Mouse (Mus musculus) CH12.LX (cell line): ENCODE data around the gene Fam20c. TPM values are rescaled to one million over a fixed set of nuclear protein-coding genes. Genes with fewer than 3 reads are reported as not detected.

Experiments
- DNase-seq: peaks from one replicate; pipeline ENCODE4 v3.0.0-alpha.2; 2013; ENCODE audit errors: extremely low read depth
- H3K27ac ChIP-seq: 2 replicates; pipeline ENCODE4 v1.5.1; 2012; ENCODE audit warnings: low read depth, mild to moderate bottlenecking, control low read depth, moderate library complexity; ENCODE audit not compliant: insufficient read depth
- H3K27me3 ChIP-seq: replicated peaks from 2 replicates; pipeline ENCODE3; 2012; ENCODE audit warnings: inconsistent platforms
- H3K36me3 ChIP-seq, 2 experiments: replicated peaks in 1 of 2; 2 replicates each; pipeline versions ENCODE3 to v1.6.1; 2012; ENCODE audit warnings: inconsistent platforms in 1 of 2, low read length in 1 of 2, mild to moderate bottlenecking in 1 of 2, mixed read lengths in 1 of 2, moderate library complexity in 1 of 2; ENCODE audit not compliant: control insufficient read depth in 1 of 2, insufficient read depth in 1 of 2
- H3K4me1 ChIP-seq, 2 experiments: 2 replicates each; pipeline ENCODE4 v1.6.1; 2012; ENCODE audit warnings: inconsistent platforms in 1 of 2, moderate library complexity in 1 of 2; ENCODE audit not compliant: insufficient read depth in 2 of 2, control insufficient read depth in 1 of 2
- H3K4me2 ChIP-seq: 2 replicates; pipeline ENCODE4 v1.6.1; 2012; ENCODE audit warnings: low read depth, mild to moderate bottlenecking, control low read depth; ENCODE audit not compliant: poor library complexity, insufficient read depth, severe bottlenecking
- H3K4me3 ChIP-seq, 3 experiments: fragments of 150-350 bp in 1 of 3; sonication (generic) in 1 of 3; replicated peaks in 1 of 3; 2 replicates each; pipeline versions ENCODE3 to v1.5.1; 2011 to 2012; ENCODE audit warnings: low read depth in 2 of 3, low read length in 2 of 3, mild to moderate bottlenecking in 2 of 3, moderate library complexity in 2 of 3, control low read depth in 1 of 3, improper control_type of control experiment in 1 of 3, inconsistent platforms in 1 of 3, mixed read lengths in 1 of 3; ENCODE audit not compliant: poor library complexity in 1 of 3
- H3K79me2 ChIP-seq: replicated peaks from 2 replicates; pipeline ENCODE4 v1.6.1; 2012; ENCODE audit warnings: mild to moderate bottlenecking, moderate library complexity; ENCODE audit not compliant: control insufficient read depth, poor library complexity, insufficient read depth, severe bottlenecking; ENCODE audit errors: extremely low read depth
- H3K9ac ChIP-seq: 2 replicates; pipeline ENCODE4 v1.6.1; 2012; ENCODE audit warnings: low read depth, mild to moderate bottlenecking, control low read depth, moderate library complexity; ENCODE audit not compliant: insufficient read depth
- H3K9me3 ChIP-seq: replicated peaks from 2 replicates; pipeline ENCODE3; 2012; ENCODE audit warnings: low read length, inconsistent platforms, mixed read lengths
- BHLHE40 ChIP-seq: IDR thresholded peaks from 2 replicates; pipeline ENCODE4 v1.6.1; 2011; ENCODE audit warnings: mild to moderate bottlenecking, low read depth, low read length, improper control_type of control experiment
- CHD1 ChIP-seq: IDR thresholded peaks from 2 replicates; pipeline ENCODE4 v1.6.1; 2012; ENCODE audit warnings: low read depth, low read length, improper control_type of control experiment, inconsistent platforms
- CHD2 ChIP-seq: IDR thresholded peaks from 2 replicates; pipeline ENCODE4 v1.6.1; 2011; ENCODE audit warnings: low read length, improper control_type of control experiment
- CTCF ChIP-seq, 2 experiments: IDR thresholded peaks in 1 of 2; conservative IDR thresholded peaks in 1 of 2; 2 replicates each; pipeline ENCODE4 v1.5.1; 2011 to 2012; ENCODE audit warnings: low read depth in 2 of 2, low read length in 2 of 2, improper control_type of control experiment in 1 of 2, inconsistent platforms in 1 of 2, mild to moderate bottlenecking in 1 of 2, moderate library complexity in 1 of 2
- E2F4 ChIP-seq: IDR thresholded peaks from 2 replicates; pipeline ENCODE4 v1.6.1; 2011; ENCODE audit warnings: low read depth, low read length, improper control_type of control experiment; ENCODE audit not compliant: insufficient replicate concordance
- ETS1 ChIP-seq: conservative IDR thresholded peaks from 2 replicates; pipeline ENCODE4 v1.6.1; 2012; ENCODE audit warnings: low read depth, mild to moderate bottlenecking, inconsistent platforms, low read length, improper control_type of control experiment, moderate library complexity
- GABPA ChIP-seq: IDR thresholded peaks from 2 replicates; pipeline ENCODE4 v1.6.1; 2012; ENCODE audit warnings: low read depth, low read length, improper control_type of control experiment, inconsistent platforms; ENCODE audit not compliant: insufficient replicate concordance
- HCFC1 ChIP-seq: IDR thresholded peaks from 2 replicates; pipeline ENCODE4 v1.6.1; 2012; ENCODE audit warnings: low read depth, mild to moderate bottlenecking, inconsistent platforms, low read length, improper control_type of control experiment
- IRF4 ChIP-seq: IDR thresholded peaks from 2 replicates; pipeline ENCODE4 v1.6.1; 2014; ENCODE audit warnings: low read depth, mild to moderate bottlenecking, inconsistent platforms, low read length, improper control_type of control experiment
- JUN ChIP-seq: IDR thresholded peaks from 2 replicates; pipeline ENCODE4 v1.6.1; 2011; ENCODE audit warnings: low read depth, mild to moderate bottlenecking, low read length, improper control_type of control experiment, moderate library complexity; ENCODE audit not compliant: insufficient read depth
- JUND ChIP-seq: conservative IDR thresholded peaks from 2 replicates; pipeline ENCODE4 v1.6.1; 2011; ENCODE audit warnings: low read depth, low read length, improper control_type of control experiment
- MAZ ChIP-seq: IDR thresholded peaks from 2 replicates; pipeline ENCODE4 v1.6.1; 2012; ENCODE audit warnings: low read depth, mild to moderate bottlenecking, inconsistent platforms, low read length, improper control_type of control experiment, moderate library complexity
- MXI1 ChIP-seq: IDR thresholded peaks from 2 replicates; pipeline ENCODE4 v1.6.1; 2011; ENCODE audit warnings: mild to moderate bottlenecking, low read depth, low read length, improper control_type of control experiment
- NELFE ChIP-seq: IDR thresholded peaks from 2 replicates; pipeline ENCODE4 v1.6.1; 2011; ENCODE audit warnings: low read depth, low read length, improper control_type of control experiment
- PAX5 ChIP-seq: IDR thresholded peaks from 2 replicates; pipeline ENCODE4 v1.6.1; 2012; ENCODE audit warnings: low read length, inconsistent platforms, mixed read lengths
- POLR2A ChIP-seq: IDR thresholded peaks from 2 replicates; pipeline ENCODE4 v1.6.1; 2011; ENCODE audit warnings: low read depth, mild to moderate bottlenecking, improper control_type of control experiment, low read length
- RCOR1 ChIP-seq: conservative IDR thresholded peaks from 2 replicates; pipeline ENCODE4 v1.6.1; 2012; ENCODE audit warnings: low read depth, mild to moderate bottlenecking, inconsistent platforms, low read length, improper control_type of control experiment
- SIN3A ChIP-seq: IDR thresholded peaks from 2 replicates; pipeline ENCODE4 v1.6.1; 2012; ENCODE audit warnings: low read length, improper control_type of control experiment, inconsistent platforms
- TBP ChIP-seq: conservative IDR thresholded peaks from 2 replicates; pipeline ENCODE4 v1.6.1; 2011; ENCODE audit warnings: low read depth, low read length, improper control_type of control experiment
- USF1 ChIP-seq: IDR thresholded peaks from 2 replicates; pipeline ENCODE4 v1.6.1; 2014; ENCODE audit warnings: low read depth, mild to moderate bottlenecking, inconsistent platforms, low read length, improper control_type of control experiment
- USF2 ChIP-seq: conservative IDR thresholded peaks from 2 replicates; pipeline ENCODE4 v1.6.1; 2011; ENCODE audit warnings: low read depth, low read length, improper control_type of control experiment
- ZC3H11A ChIP-seq: IDR thresholded peaks from 2 replicates; pipeline ENCODE4 v1.6.1; 2012; ENCODE audit warnings: low read depth, mild to moderate bottlenecking, inconsistent platforms, low read length, improper control_type of control experiment
- ZKSCAN1 ChIP-seq: IDR thresholded peaks from 2 replicates; pipeline ENCODE4 v1.6.1; 2012; ENCODE audit warnings: low read depth, inconsistent platforms, low read length, improper control_type of control experiment, borderline replicate concordance
- ZMIZ1 ChIP-seq: IDR thresholded peaks from 2 replicates; pipeline ENCODE4 v1.6.1; 2012; ENCODE audit warnings: low read depth, mild to moderate bottlenecking, inconsistent platforms, low read length, improper control_type of control experiment
- dilution Hi-C: fragments of 300-500 bp; cut with MboI; formaldehyde crosslinking; loops from 2 replicates; pipeline ENCODE4 v1.14.3; 2020; ENCODE audit warnings: low sequenced_read_pairs; ENCODE audit not compliant: extremely low pct_unique_long_range_greater_than_20kb, extremely low pct_ligation_motif_present
- in situ Hi-C: fragments of 300-500 bp; cut with MboI; formaldehyde crosslinking; loops from 3 replicates; pipeline ENCODE4 v1.14.3; 2019; ENCODE audit warnings: low sequenced_read_pairs, low pct_ligation_motif_present, low pct_unique_long_range_greater_than_20kb, mixed read lengths
- polyA plus RNA-seq: library from polyadenylated mRNA; unstranded; fragments of >175 nt; gene quantifications from 2 replicates; pipeline ENCODE4 v1.2.1, GENCODE M21; 2012; ENCODE audit warnings: low read depth; ENCODE audit not compliant: insufficient read length
- total RNA-seq, 2 experiments: library from RNA; depleted of rRNA; stranded (reverse); fragments of 300-350 nt in 1 of 2; fragments of >200 nt in 1 of 2; gene quantifications; 2 replicates each; pipeline ENCODE4 v1.2.3; 2012 to 2014

Gene Fam20c
- total and polyA plus RNA-seq, 3 experiments, result 0.13 to 0.84 (median 0.15) TPM

DNA sequence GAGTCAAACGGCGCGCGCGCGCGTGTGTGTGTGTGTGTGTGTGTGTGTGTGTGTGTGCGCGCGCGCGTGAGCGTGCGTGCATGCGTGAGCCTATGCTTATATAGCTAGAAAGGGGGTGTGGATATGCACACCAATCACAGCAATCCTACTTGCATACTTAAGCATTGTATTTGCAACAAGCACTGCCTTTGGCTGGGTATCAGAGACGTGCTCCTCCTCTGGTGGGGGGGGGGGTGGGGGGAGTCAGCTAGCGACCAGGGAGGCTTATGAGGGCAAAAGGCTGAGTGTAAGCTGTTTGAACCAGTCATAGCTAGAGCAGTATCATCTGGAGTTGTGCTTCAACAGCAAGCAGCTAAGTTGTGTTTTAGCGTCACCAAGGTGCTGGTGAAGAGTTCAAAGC, 20.3 kb upstream of the Fam20c start:
- TF ChIP-seq POLR2A (no peak), RCOR1 (no peak), JUND (no peak), MXI1 (no peak), E2F4 (no peak), BHLHE40 (no peak), CTCF (conservative IDR thresholded peaks at IDR 0.05 in 1 of 2, IDR thresholded peaks at IDR 0.05 in 1 of 2; ENCODE audit: low read depth in 2 of 2, low read length in 2 of 2) (no peak), NELFE (no peak), CHD2 (no peak), PAX5 (no peak), ZMIZ1 (no peak), MAZ (no peak), SIN3A (no peak), USF2 (no peak), JUN (no peak), TBP (no peak), CHD1 (no peak), ZKSCAN1 (no peak), ZC3H11A (no peak)
- Histone ChIP-seq H3K79me2 (no peaks in the 10 kb centered on the region), H3K4me2 (no peak overlapping the region), H3K4me1 (peaks cover 0 to 10% of the 10 kb centered on the region in 2 experiments; a peak in 1 of 4 replicates), H3K27me3 (no peaks in the 10 kb centered on the region), H3K9me3 (peaks cover 2% of the 10 kb centered on the region), H3K9ac (no peak overlapping the region), H3K27ac (no peak overlapping the region), H3K4me3 (no peak overlapping the region), H3K36me3 (no peaks in the 10 kb centered on the region)
- dilution Hi-C loops (no loop called here), in situ Hi-C loops (no loop called here)
- no peak for DNase-seq

DNA sequence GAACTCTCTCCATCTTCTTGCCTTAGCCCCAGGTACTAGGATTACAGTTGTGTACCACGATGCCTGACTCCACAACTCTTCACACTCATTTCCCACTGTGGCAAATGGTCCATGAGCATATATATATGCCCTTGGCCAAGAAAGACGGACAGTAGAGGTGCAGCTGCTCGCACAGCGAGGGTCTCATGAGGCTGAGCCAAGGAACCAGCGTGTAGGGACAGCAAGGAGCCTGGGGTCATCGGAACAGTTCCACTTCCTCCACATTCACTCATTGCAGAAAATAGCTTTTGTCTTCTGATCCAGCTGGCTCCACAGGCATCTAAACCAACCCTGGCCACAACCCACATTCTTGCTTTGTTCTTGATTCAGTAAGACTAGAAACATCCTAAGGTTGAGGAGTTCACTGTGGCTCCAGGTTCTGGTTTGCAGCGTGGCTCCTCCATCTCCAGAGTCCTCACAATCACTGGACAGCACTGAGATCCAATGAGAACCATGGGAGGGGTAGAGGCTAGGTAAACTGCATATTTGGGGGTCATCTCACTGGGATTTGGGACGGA, 19.0 kb upstream of the Fam20c start:
- no peak for DNase-seq
- H3K9me3 ChIP-seq, result peaks cover 4% of the 10 kb centered on the region
- dilution Hi-C loops, result no loop called here
- no peak overlapping the region for H3K4me2 ChIP-seq
- no peak overlapping the region for H3K4me3 ChIP-seq
- no peaks in the 10 kb centered on the region for H3K79me2 ChIP-seq
- peaks cover 0 to 10% of the 10 kb centered on the region in 2 experiments; a peak in 1 of 4 replicates for H3K4me1 ChIP-seq
- TF ChIP-seq USF1 (no peak), E2F4 (no peak), CTCF (conservative IDR thresholded peaks at IDR 0.05 in 1 of 2, IDR thresholded peaks at IDR 0.05 in 1 of 2; ENCODE audit: low read depth in 2 of 2, low read length in 2 of 2) (no peak), GABPA (no peak), NELFE (no peak), JUN (no peak), BHLHE40 (no peak), USF2 (no peak), HCFC1 (no peak), ETS1 (no peak), POLR2A (no peak), ZC3H11A (no peak), IRF4 (no peak), PAX5 (no peak)
- TF ChIP-seq, all 38 proteins: peak for 0
- no peaks in the 10 kb centered on the region for H3K36me3 ChIP-seq
- no peak overlapping the region for H3K27ac ChIP-seq
- H3K9ac ChIP-seq, result no peak overlapping the region
- in situ Hi-C loops, result no loop called here
- H3K27me3 ChIP-seq, result no peaks in the 10 kb centered on the region
